Mouse (Mus musculus) lung, adult 2 months (tissue): ENCODE data around the gene Fshr. TPM values are rescaled to one million over a fixed set of nuclear protein-coding genes. Genes with fewer than 3 reads are reported as not detected.
"Not testable (repeated sequence)": the region's sequence is repeated elsewhere in the genome, so short reads cannot be mapped to it uniquely, and the experiment has no call there.

Source experiments
- DNase-seq: peaks from one replicate; pipeline ENCODE4 v3.0.0; 2022
- H3K4me1 ChIP-seq: fragments of 200-500 bp; 2 replicates; pipeline ENCODE4 v1.6.1; 2011; ENCODE audit warnings: low read length; ENCODE audit not compliant: control insufficient read depth, insufficient read depth
- H3K4me3 ChIP-seq: fragments of 200-500 bp; replicated peaks from 2 replicates; pipeline ENCODE3; 2011; ENCODE audit warnings: low read depth, mild to moderate bottlenecking, control low read depth, low read length; ENCODE audit errors: extremely low read depth
- CTCF ChIP-seq: fragments of 200-500 bp; IDR thresholded peaks from 2 replicates; pipeline ENCODE4 v1.5.1; 2011; ENCODE audit warnings: mild to moderate bottlenecking, low read length, control low read depth; ENCODE audit not compliant: insufficient read depth
- POLR2A ChIP-seq: fragments of 200-500 bp; IDR thresholded peaks from 2 replicates; pipeline ENCODE4 v1.6.1; 2011; ENCODE audit warnings: low read depth, mild to moderate bottlenecking, control low read depth, low read length, borderline replicate concordance; ENCODE audit errors: extremely low read depth
- WGBS: fragments of 180-500 bp; shearing (Covaris S2); methylation state at CpG from one replicate; pipeline ENCODE4 v1.1.7; 2018; 5-methylcytosine and 5-hydroxymethylcytosine counted together
- polyA plus RNA-seq: library from polyadenylated mRNA; depleted of rRNA; stranded (reverse); fragments of >200 nt; gene quantifications from 2 replicates; pipeline ENCODE4 v1.2.3, GENCODE M21; 2012; rRNA removed

Fshr gene
- polyA plus RNA-seq: not detected in 2 replicates

DNA sequence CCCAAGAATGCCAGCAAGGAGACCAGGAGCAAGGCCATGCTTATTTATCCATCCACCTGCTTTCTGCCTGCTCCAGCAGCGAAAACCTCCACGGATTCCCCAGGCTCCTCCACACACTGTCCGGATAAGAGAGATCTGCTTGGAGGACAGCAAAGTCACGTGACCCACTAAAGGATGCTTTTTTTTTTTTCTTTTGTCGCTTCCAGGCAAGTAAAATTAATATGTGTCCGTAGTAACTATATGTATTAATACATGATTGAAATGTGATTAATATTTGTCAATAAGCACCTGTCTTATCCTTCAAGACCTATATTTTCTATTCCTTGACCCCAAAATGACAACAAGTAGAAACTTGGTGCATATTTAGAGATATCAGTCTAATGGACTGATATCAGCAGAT lies at the start of gene Fshr:
TSS of gene Fshr (minus strand) at position 101 of the 400 bp plus-strand sequence.
- Histone ChIP-seq H3K4me3 (no peak within 1 kb of the TSS), H3K4me1 (no peaks in the 10 kb centered on the region)
- TF ChIP-seq CTCF (no peak), POLR2A (no peak)
- no peak for DNase-seq
- WGBS: 81% methylated on average over 6 of the region's 6 CpGs

DNA sequence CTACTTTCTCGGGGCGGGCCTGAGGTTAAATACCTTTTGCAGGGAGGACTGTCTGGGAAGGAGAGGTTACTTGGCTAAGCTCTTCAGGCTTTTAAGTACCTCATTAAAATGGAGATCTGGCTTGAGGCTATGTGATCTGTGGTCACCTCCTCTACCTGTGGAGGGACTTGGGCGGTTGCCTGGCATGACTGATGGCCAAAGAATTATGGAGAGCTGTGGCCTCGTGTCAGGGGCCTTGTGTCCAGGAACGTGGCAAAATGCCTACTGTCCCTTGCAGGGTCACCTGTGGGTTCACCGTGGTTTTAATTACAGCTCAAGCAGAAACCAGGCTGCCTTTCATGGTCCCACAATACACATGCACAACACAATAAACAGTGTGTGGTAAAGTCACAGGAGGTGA lies 1.7 kb upstream of the Fshr start:
- Histone ChIP-seq H3K4me3 (no peak overlapping the region), H3K4me1 (no peaks in the 10 kb centered on the region)
- TF ChIP-seq CTCF (no peak), POLR2A (no peak)
- DNase-seq: no peak
- WGBS: 71% methylated on average over 6 of the region's 6 CpGs

DNA sequence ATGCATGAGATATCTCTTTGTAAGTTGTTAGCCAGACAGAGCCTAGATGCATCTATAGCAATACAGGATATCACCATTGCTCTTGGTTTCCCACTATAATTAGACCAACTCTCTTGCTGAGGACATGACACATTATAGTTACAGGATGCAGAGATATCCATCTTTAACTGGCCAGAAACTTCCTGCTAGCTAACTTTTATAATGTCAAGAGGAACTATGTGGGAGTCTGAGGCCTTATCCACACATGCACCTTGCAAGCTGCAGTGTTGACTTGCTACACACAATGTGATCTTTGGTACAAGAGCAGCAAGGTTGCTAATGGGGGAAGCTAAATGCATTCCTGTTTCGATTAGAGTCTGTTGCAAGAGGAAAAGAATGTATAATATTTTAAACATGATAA lies 26.9 kb downstream of the Fshr start:
- Histone ChIP-seq H3K4me3 (no peak overlapping the region), H3K4me1 (no peaks in the 10 kb centered on the region)
- DNase-seq: no peak
- TF ChIP-seq CTCF (no peak), POLR2A (no peak)
- 45% methylated on average over 1 of the region's 1 CpGs for WGBS

DNA sequence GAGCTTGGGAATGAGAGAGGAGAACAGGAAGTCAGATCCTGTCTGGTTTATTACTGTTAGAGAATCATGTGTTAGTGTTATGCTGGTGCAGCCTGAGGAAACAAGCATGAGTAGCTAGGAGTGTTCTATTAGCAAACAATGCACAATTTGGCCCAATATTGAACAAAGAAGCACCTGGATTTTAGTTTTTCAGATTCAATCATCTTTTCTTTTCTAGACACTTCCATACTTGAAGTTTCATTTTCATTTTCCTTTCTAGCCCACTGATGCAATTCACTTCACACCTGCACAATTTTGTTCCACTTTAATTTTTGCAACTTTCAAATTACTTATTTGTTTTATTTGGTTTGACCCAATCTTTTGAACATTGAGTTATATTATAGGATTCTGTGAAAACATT lies 35.7 kb downstream of the Fshr start:
- no peak for TF ChIP-seq CTCF
- no peak for TF ChIP-seq POLR2A
- no peak overlapping the region for H3K4me3 ChIP-seq
- DNase-seq: no peak

DNA sequence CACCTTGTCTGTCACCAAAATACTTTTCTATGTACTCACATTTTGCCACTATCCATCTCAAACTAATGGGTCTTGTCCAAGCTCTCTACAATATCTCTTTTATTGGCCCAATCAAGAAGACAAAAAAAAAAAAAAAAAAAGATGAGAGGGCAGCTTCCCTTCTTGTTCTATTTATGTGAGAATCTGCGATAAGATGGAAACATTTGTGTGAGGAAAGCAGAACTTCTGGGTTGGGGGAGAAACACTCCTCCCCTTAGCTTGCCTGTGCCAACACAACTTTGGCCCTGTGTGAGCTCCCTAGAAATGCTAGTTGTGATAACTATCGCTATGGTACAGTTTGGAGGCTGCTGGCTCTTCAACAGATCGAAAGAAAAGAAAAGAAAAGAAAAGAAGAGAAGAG lies 38.0 kb downstream of the Fshr start:
- WGBS: 89% methylated on average over 3 of the region's 3 CpGs
- DNase-seq: no peak
- Histone ChIP-seq H3K4me1 (no peaks in the 10 kb centered on the region), H3K4me3 (no peak overlapping the region)
- no peak for TF ChIP-seq CTCF
- no peak for TF ChIP-seq POLR2A

More for the DNA sequence above, 35.7 kb downstream of the Fshr start:
- H3K4me1 ChIP-seq: no peaks in the 10 kb centered on the region

DNA sequence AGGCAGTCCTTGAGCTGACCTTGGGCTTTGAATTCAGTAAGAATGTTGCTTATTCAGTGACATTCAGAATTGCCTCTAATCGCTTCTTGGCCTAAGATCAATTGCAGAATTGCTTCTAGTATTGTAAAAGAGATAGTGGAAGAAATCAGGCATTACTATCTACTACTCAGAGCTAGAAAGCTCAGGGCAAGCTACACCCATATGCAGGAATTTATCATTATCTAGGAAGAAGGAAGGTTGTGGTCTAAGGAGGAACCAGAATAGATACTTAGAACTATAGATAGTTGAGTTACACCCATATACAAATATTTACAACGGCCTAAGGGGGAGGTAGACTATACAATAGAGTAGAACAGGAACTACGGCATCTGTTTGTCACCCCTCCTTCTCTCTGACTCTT lies 41.1 kb downstream of the Fshr start:
- not testable (repeated sequence) for DNase-seq, H3K4me3 ChIP-seq, H3K4me1 ChIP-seq
- WGBS: 70% methylated on average over 3 of the region's 3 CpGs

DNA sequence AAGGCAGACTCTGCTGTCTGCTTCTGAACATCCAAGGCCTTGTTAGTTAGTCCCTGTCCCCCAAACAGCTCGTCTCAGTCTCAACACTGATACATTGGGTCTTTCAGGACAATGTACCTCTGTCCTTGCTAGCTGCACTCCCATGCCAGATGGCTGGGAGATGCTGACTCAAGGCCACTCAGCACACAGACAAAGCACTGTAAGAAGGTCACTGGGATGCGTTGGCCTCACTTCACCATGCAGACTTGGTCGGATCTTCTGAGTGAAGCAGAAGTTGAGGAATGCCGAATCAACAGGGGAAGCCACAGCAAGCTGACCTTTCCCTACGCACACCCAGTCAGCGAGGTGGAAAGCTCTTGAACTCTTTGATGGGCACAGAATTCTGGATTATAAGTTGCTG lies 55.7 kb downstream of the Fshr start:
- no peaks in the 10 kb centered on the region for H3K4me1 ChIP-seq
- H3K4me3 ChIP-seq: no peak overlapping the region
- TF ChIP-seq POLR2A (no peak), CTCF (no peak)
- WGBS: 79% methylated on average over 6 of the region's 6 CpGs
- DNase-seq: no peak

DNA sequence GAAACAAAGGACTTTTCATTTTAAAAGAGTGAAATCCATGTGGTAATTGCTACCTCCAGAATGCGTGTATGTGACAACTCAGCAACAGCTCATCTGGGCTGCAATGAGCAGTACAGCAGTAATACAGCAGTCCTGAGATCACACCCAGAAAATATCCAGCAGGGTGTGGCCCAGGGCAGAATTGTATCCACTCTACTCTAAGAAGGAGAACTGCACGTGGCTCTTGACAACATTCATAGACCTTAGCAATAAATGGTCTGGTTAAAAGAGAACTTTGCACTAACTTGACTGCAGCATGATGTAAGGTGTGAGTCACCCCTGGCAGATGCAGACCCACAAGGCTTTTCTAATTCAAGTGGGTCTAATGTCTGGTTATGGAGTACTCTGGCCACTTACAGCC lies 80.5 kb downstream of the Fshr start:
- no peak for DNase-seq
- Histone ChIP-seq H3K4me3 (no peak overlapping the region), H3K4me1 (no peaks in the 10 kb centered on the region)
- WGBS: 55% methylated on average over 2 of the region's 2 CpGs
- TF ChIP-seq POLR2A: no peak
- TF ChIP-seq CTCF: no peak

DNA sequence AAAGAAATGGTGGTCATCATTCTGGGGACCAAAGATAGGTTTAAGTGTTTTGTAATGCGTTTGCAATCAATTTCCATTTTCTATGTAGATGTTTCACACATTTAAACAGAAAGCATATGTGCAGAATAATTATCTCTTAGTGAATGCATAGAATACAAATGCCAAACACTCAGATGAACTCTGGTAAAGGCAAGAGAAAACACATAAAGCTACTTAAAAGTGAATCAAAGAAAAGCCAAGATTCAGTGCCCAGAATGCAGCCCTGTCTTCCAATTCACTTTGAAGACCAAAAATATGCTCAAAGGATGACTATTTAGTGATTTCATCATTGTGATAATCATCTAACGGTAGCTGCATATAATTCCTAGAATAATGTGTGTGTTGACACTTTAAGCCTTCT lies 81.2 kb downstream of the Fshr start:
- WGBS: 62% methylated on average over 2 of the region's 2 CpGs
- TF ChIP-seq POLR2A: no peak
- no peaks in the 10 kb centered on the region for H3K4me1 ChIP-seq
- H3K4me3 ChIP-seq: no peak overlapping the region
- DNase-seq: no peak

DNA sequence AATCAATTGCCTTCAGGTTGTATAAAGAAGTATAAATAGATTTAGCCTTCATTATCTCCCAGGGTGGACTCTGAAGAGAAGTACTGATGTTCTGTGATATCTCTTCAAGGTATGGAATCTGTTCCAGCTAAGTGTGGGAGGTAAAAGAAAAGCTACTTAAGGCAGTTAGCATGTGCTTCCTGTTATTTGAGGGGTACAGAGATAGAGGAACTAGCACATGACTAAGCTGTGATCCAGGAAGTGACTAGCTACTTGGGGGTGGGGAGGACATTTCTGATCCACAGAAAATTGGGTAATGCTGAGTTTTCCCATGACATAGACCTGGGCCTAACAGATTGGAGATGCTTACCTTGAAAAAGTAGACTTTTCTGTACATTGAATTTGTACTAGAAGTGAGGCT lies 86.5 kb downstream of the Fshr start:
- TF ChIP-seq POLR2A (no peak), CTCF (no peak)
- DNase-seq: no peak
- Histone ChIP-seq H3K4me1 (no peaks in the 10 kb centered on the region), H3K4me3 (no peak overlapping the region)

DNA sequence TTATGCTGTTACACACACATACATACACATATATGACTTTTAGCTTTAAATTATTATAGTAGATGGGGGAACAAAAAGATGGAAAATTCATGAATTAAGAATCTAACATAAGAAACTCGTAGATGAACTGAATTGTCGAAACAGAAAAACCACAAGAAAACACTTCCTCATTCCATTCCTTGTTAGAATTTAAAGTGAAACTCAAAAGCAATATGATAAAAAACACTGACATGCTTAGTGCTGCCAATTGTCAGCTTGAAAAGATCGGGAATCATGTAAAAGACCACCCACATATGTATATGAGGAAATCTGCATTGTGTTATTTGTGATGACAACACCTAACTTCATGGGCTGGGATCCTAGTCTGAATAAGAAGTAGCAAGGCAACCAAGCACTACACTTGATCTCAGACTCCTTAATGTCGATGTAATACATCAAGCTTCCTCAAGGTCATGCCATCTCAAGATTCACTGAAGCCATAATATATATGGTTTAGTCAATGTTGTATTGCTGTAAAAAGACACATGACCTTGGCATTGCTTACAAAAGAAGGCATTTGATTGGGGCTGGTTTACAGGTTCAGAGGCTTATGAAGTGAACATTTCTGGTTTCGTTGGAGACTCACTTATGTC lies 99.6 kb downstream of the Fshr start:
- 56% methylated on average over 5 of the region's 5 CpGs for WGBS

DNA sequence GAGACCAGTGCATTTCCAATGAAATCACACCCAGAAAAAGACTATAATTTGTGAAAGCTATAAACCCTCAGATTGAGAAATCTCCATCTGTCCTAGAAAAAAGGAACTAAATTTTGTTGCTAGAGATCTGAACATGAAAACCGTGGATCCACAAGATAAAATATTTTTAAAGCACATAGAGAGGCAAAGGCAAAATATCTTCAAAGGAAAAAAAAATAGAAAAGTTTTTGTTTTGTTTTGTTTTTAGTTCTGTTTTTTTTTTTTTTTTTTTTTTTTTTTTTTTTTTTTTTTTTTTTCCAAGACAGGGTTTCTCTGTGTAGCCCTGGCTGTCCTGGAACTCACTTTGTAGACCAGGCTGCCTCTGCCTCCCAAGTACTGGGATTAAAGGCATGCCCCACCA lies 100.7 kb downstream of the Fshr start:
- H3K4me3 ChIP-seq, H3K4me1 ChIP-seq, DNase-seq: not testable (repeated sequence)
- WGBS: 52% methylated on average over 1 of the region's 1 CpGs

More for the DNA sequence above, 99.6 kb downstream of the Fshr start:
- DNase-seq: no peak
- TF ChIP-seq CTCF: no peak
- no peak for TF ChIP-seq POLR2A
- Histone ChIP-seq H3K4me1 (no peaks in the 10 kb centered on the region), H3K4me3 (no peak overlapping the region)
